Mouse (Mus musculus): Measurements from ENCODE around the gene Ppp2r2c.

The Ppp2r2c gene

GRCm38 (mm10) chr5:36868266-36869090 lies at the start of gene Ppp2r2c:
Gene Ppp2r2c (plus strand): TSS chr5:36868513.
- DNase-seq (ENCODE audit: low spot score), result no peak

- DNase-seq (ENCODE audit: low spot score), result no peak
Measured at GRCm38 (mm10) chr5:36819742-36820141, 48.6 kb upstream of the Ppp2r2c start.

GRCm38 (mm10) chr5:36820142-36820541 lies 48.2 kb upstream of the Ppp2r2c start:
- DNase-seq (ENCODE audit: low spot score), result peak; percentile 33

GRCm38 (mm10) chr5:36822907-36823306 lies 45.4 kb upstream of the Ppp2r2c start:
- DNase-seq (ENCODE audit: low spot score), result no peak

- no peak for DNase-seq (ENCODE audit: low spot score)
Measured at GRCm38 (mm10) chr5:36829098-36829497, 39.2 kb upstream of the Ppp2r2c start.

GRCm38 (mm10) chr5:36829913-36830879 lies 38.1 kb upstream of the Ppp2r2c start, which contains the start of gene Man2b2:
Gene Man2b2 (minus strand): TSS chr5:36830653.
- DNase-seq (ENCODE audit: low spot score), result peak; percentile 92

- DNase-seq (ENCODE audit: low spot score), result no peak
Measured at GRCm38 (mm10) chr5:36831272-36831671, 37.0 kb upstream of the Ppp2r2c start.

GRCm38 (mm10) chr5:36835933-36836332 lies 32.4 kb upstream of the Ppp2r2c start:
- DNase-seq (ENCODE audit: low spot score), result peak; percentile 67

- DNase-seq (ENCODE audit: low spot score), result no peak
Measured at GRCm38 (mm10) chr5:36839032-36839431, 29.3 kb upstream of the Ppp2r2c start.

GRCm38 (mm10) chr5:36839602-36840001 lies 28.7 kb upstream of the Ppp2r2c start:
- DNase-seq (ENCODE audit: low spot score), result no peak

- no peak for DNase-seq (ENCODE audit: low spot score)
Measured at GRCm38 (mm10) chr5:36840092-36840491, 28.2 kb upstream of the Ppp2r2c start.

GRCm38 (mm10) chr5:36841701-36842100 lies 26.6 kb upstream of the Ppp2r2c start:
- no peak for DNase-seq (ENCODE audit: low spot score)

- DNase-seq (ENCODE audit: low spot score), result no peak
Measured at GRCm38 (mm10) chr5:36844490-36844889, 23.8 kb upstream of the Ppp2r2c start.

GRCm38 (mm10) chr5:36851572-36851971 lies 16.7 kb upstream of the Ppp2r2c start:
- DNase-seq (ENCODE audit: low spot score), result no peak

- DNase-seq (ENCODE audit: low spot score), result no peak
Measured at GRCm38 (mm10) chr5:36855180-36855579, 13.1 kb upstream of the Ppp2r2c start.

GRCm38 (mm10) chr5:36856529-36856928 lies 11.8 kb upstream of the Ppp2r2c start:
- no peak for DNase-seq (ENCODE audit: low spot score)

- DNase-seq (ENCODE audit: low spot score), result no peak
Measured at GRCm38 (mm10) chr5:36857546-36857945, 10.8 kb upstream of the Ppp2r2c start.

- no peak for DNase-seq (ENCODE audit: low spot score)
Measured at GRCm38 (mm10) chr5:36861084-36861483, 7.2 kb upstream of the Ppp2r2c start.

- no peak for DNase-seq (ENCODE audit: low spot score)
Measured at GRCm38 (mm10) chr5:36866701-36867250, 1.5 kb upstream of the Ppp2r2c start.

GRCm38 (mm10) chr5:36867561-36867960 lies 752 bp upstream of the Ppp2r2c start:
- DNase-seq (ENCODE audit: low spot score), result no peak

GRCm38 (mm10) chr5:36869186-36869577 lies 869 bp downstream of the Ppp2r2c start:
- no peak for DNase-seq (ENCODE audit: low spot score)

GRCm38 (mm10) chr5:36869578-36870236 lies 1.4 kb downstream of the Ppp2r2c start:
- no peak for DNase-seq (ENCODE audit: low spot score)

Measured in urinary bladder, postnatal 14 days (tissue).